Mouse (Mus musculus) bone marrow macrophage, adult 2 months (primary cell): ENCODE data around the gene Ttll13. TPM values are rescaled to one million over a fixed set of nuclear protein-coding genes. Genes with fewer than 3 reads are reported as not detected.

ENCODE experiments used
- H3K27ac ChIP-seq: 2 replicates; pipeline ENCODE4 v1.5.1; 2012; ENCODE audit warnings: low read depth, low read length; ENCODE audit not compliant: insufficient read depth
- H3K4me1 ChIP-seq: 2 replicates; pipeline ENCODE4 v1.6.1; 2012; ENCODE audit warnings: low read length; ENCODE audit not compliant: control insufficient read depth, insufficient read depth
- H3K4me3 ChIP-seq: 2 replicates; pipeline ENCODE4 v1.5.1; 2012; ENCODE audit warnings: mild to moderate bottlenecking, low read length, moderate library complexity; ENCODE audit not compliant: insufficient read depth
- CTCF ChIP-seq: IDR thresholded peaks from 2 replicates; pipeline ENCODE4 v1.5.1; 2012; ENCODE audit warnings: low read depth, mild to moderate bottlenecking, low read length, moderate library complexity
- POLR2A ChIP-seq: IDR thresholded peaks from 2 replicates; pipeline ENCODE4 v1.6.1; 2012; ENCODE audit warnings: mild to moderate bottlenecking, low read depth, low read length, borderline replicate concordance
- polyA plus RNA-seq: library from polyadenylated mRNA; stranded (reverse); fragments of >200 nt; gene quantifications from 2 replicates; pipeline ENCODE4 v1.2.4, GENCODE M21; 2012; ENCODE audit not compliant: missing spikeins, insufficient read depth, insufficient read length

Gene Ttll13
- polyA plus RNA-seq, 1 experiment, result not detected

GRCm38 (mm10) chr7:80280998-80281397 is 34.8 kb downstream of the Ttll13 start:
- no peak overlapping the region for H3K27ac ChIP-seq
- TF ChIP-seq POLR2A (no peak), CTCF (no peak)
- no peak overlapping the region for H3K4me3 ChIP-seq
- H3K4me1 ChIP-seq, result no peaks in the 10 kb centered on the region

DNA sequence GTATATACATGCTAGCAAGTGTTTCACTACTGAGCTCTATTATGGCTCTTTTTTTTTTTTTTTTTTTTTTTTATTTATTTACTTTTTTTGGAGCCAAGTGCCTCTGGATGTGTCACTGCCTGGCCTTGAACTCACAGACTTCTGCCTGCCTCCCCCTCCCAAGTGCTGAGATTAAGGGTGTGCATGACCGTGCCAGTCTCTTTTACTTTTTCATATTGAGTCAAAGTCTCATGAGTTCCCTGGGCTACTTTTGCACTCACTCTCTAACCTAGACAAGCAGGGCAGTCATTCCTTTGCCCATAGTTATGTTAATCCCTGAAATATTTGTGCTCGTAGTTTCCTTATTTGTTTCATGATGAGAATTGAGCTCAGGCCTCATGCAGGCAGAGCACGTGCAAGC is 35.5 kb downstream of the Ttll13 start:
- TF ChIP-seq POLR2A (no peak), CTCF (no peak)
- Histone ChIP-seq H3K27ac (no peak overlapping the region), H3K4me1 (no peaks in the 10 kb centered on the region), H3K4me3 (no peak overlapping the region)

DNA sequence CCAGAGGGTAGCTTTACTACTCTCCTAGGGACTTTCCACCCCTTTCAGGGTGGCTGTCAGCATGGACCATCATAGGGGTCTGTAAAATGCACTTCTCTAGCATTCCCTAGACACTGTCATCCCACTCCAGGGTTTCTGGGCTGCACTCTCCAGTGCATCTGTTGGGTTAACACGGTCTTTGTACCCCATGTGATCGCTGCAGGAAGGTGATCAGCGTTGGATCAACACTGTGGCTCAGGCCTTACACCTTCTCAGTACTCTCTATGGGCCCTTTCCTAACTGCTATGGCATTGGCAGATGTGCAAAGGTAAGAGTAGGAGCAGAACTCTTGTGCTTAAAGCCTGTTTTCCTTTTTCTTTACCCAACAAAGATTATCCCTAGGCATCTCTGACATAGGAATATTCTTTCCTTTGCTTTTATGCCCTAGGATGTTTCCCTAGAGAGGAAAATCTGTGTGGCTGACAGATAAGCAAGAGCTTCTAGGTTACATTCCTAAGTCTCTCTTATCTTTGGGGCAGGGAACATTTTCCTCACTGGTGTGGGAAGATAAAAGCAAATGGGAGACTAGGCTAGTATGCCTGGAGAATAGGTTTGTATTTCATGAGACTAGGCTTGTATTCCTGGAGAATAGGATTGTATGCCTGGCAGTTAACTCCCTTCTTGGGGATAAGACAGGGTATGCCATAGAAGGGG is 37.2 kb downstream of the Ttll13 start:
- H3K4me3 ChIP-seq, result no peak overlapping the region
- H3K27ac ChIP-seq, result no peak overlapping the region
- no peak for TF ChIP-seq CTCF
- no peak for TF ChIP-seq POLR2A
- no peaks in the 10 kb centered on the region for H3K4me1 ChIP-seq

- TF ChIP-seq POLR2A, result no peak
- TF ChIP-seq CTCF, result no peak
- Histone ChIP-seq H3K27ac (no peak overlapping the region), H3K4me1 (no peaks in the 10 kb centered on the region), H3K4me3 (no peak overlapping the region)
Measured at GRCm38 (mm10) chr7:80284391-80284790, 38.2 kb downstream of the Ttll13 start.

DNA sequence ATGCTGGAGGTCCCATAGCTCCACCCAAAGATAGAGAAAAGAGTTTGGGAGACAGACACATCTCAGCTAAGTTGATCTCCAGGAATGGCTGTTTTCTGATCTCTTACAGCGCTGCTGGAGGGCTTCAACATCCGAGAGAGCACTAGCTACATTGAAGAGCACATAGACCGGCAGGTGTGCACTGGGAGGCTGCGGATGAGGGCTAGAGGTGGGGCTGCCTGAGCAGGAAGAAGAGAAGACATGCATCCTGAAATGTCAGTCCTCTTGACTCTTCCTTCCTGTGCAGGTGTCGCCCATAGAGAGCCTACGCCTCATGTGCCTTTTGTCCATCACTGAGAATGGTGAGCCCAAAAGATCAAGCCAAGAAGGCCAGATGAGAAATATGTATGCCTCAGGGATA is 39.5 kb downstream of the Ttll13 start:
- no peak overlapping the region for H3K4me3 ChIP-seq
- no peak overlapping the region for H3K27ac ChIP-seq
- TF ChIP-seq POLR2A (no peak), CTCF (no peak)
- no peaks in the 10 kb centered on the region for H3K4me1 ChIP-seq

DNA sequence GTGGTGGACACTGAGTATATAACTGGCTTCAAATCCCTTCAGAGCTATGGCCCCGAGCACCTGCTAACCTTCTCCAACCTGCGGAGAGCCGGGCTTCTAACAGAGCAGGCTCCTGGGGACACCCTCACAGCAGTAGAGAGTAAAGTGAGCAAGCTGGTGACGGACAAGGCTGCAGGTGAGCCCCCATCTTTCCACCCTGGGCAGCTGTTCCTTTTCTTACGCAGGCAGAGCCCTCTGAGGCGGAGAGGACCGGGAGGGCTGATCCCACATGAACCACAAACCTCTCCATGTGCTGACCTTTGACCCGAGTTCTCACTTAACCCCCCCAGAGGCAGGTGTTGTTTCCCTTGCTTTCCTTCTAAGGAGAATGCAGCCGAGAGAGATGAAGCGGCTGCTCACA is 41.6 kb downstream of the Ttll13 start:
- Histone ChIP-seq H3K4me1 (no peaks in the 10 kb centered on the region), H3K4me3 (no peak overlapping the region), H3K27ac (no peak overlapping the region)
- no peak for TF ChIP-seq CTCF
- TF ChIP-seq POLR2A, result no peak

- peak within 1 kb of the TSS; percentile 31 for H3K27ac ChIP-seq
- peak within 1 kb of the TSS; percentile 70 for H3K4me3 ChIP-seq
- H3K4me1 ChIP-seq, result peaks cover 21% of the 10 kb centered on the region
- TF ChIP-seq CTCF (no peak), POLR2A (no peak)
Measured at GRCm38 (mm10) chr7:80294062-80294763, 48.0 kb downstream of the Ttll13 start, which contains the start of gene Prc1. TSS of gene Prc1 (plus strand) at chr7:80294450.

DNA sequence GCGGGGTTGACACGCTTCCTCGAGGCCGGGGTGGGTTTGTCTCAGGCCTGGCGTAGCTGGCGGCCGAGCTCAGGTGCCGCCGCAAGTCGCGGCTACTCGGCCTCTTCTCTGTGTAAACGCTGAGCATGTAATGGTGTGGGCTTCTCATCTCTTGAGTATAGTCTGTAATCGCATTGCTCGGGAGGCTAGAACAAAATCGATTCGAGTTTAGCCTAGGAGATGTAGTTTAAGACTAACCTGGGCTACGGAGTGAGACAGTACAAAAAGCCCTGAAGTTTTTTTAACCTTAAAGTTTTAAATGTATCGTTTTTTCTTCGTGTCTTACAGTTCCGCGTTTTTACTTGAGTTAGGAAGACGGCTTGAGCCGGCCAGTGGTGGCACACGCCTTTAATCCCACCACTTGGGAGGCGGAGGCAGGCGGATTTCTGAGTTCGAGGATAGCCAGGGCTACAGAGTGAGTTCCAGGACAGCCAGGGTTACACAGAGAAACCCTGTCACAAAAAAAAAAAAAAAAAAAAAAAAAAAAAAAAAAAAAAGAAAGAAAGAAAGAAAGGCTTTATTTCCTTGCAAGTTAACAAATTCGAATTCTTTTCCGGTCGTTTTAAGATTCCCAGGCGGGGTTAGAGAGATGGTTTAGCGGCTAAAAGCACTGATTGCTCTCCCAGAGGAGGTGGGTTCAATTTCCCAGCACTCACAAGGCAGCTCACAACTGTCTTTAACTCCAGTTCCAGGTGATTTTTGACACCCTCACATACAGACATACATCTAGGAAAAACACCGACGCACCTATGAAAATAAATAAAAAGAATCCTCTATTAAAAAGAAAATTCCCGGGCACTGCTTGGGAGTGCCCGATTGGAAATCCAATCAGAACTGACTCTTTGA is 48.8 kb downstream of the Ttll13 start:
- peaks cover 29% of the 10 kb centered on the region for H3K4me1 ChIP-seq
- TF ChIP-seq CTCF (no peak), POLR2A (no peak)
- peak overlapping the region; percentile 26 for H3K27ac ChIP-seq
- H3K4me3 ChIP-seq, result peak overlapping the region; percentile 70

GRCm38 (mm10) chr7:80296462-80296861 is 50.3 kb downstream of the Ttll13 start:
- TF ChIP-seq CTCF, result no peak
- no peak for TF ChIP-seq POLR2A
- peaks cover 30% of the 10 kb centered on the region for H3K4me1 ChIP-seq
- no peak overlapping the region for H3K4me3 ChIP-seq
- no peak overlapping the region for H3K27ac ChIP-seq

DNA sequence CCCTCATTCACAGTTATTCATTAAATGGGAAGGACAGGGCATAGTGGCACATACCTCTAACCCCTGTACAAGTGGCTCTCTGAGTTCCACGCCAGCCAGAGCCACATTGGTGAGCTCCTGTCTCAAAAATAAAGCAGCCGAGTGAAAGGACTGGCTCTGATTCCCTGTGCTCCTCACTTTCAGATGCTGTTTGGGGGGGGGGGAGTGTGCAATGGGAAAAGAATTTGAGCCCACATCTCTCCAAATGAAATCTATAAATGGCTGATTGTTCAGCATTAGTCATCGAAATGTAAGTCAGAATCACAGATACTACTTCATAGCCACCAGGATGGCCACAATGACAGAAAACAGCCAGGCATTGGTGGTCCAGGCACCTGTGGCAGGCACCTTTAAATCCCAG is 50.9 kb downstream of the Ttll13 start:
- Histone ChIP-seq H3K27ac (no peak overlapping the region), H3K4me1 (peaks cover 30% of the 10 kb centered on the region), H3K4me3 (no peak overlapping the region)
- TF ChIP-seq POLR2A, result no peak
- no peak for TF ChIP-seq CTCF
